Mouse (Mus musculus) neural tube, embryonic 13.5 days (tissue): ENCODE measurements around the gene H2al1h. TPM values are rescaled to one million over a fixed set of nuclear protein-coding genes. Genes with fewer than 3 reads are reported as not detected.
"Not testable (repeated sequence)": the region's sequence is repeated elsewhere in the genome, so short reads cannot be mapped to it uniquely, and the experiment has no call there.

Source experiments
- ATAC-seq: fragments of 200-750 bp; cut with Nextera tagmentation; 2 replicates; pipeline ENCODE4 v1.8.0; 2017; ENCODE audit warnings: low read depth, mild to moderate bottlenecking, moderate TSS enrichment, moderate library complexity
- H3K27ac ChIP-seq: fragments of 300-500 bp; sonication (generic); replicated peaks from 2 replicates; pipeline ENCODE4 v1.5.1; 2015; ENCODE audit warnings: moderate library complexity, mild to moderate bottlenecking, inconsistent platforms
- H3K27me3 ChIP-seq: fragments of 300-500 bp; sonication (generic); 2 replicates; pipeline ENCODE4 v1.6.1; 2015; ENCODE audit warnings: mild to moderate bottlenecking, inconsistent platforms
- H3K36me3 ChIP-seq: fragments of 300-500 bp; sonication (generic); 2 replicates; pipeline ENCODE4 v1.6.1; 2015; ENCODE audit warnings: mild to moderate bottlenecking, inconsistent platforms
- H3K4me1 ChIP-seq: fragments of 300-500 bp; sonication (generic); replicated peaks from 2 replicates; pipeline ENCODE4 v1.6.1; 2015; ENCODE audit warnings: inconsistent platforms
- H3K4me2 ChIP-seq: fragments of 300-500 bp; sonication (generic); 2 replicates; pipeline ENCODE4 v1.6.1; 2015; ENCODE audit warnings: inconsistent platforms, mild to moderate bottlenecking, moderate library complexity
- H3K4me3 ChIP-seq: fragments of 300-500 bp; sonication (generic); 2 replicates; pipeline ENCODE4 v1.5.1; 2015; ENCODE audit warnings: mild to moderate bottlenecking, inconsistent platforms
- H3K9ac ChIP-seq: fragments of 300-500 bp; sonication (generic); 2 replicates; pipeline ENCODE4 v1.6.1; 2015; ENCODE audit warnings: moderate library complexity, mild to moderate bottlenecking, inconsistent platforms
- H3K9me3 ChIP-seq: fragments of 300-500 bp; sonication (generic); 2 replicates; pipeline ENCODE4 v1.6.1; 2016; ENCODE audit warnings: inconsistent platforms
- WGBS: fragments of 180-500 bp; shearing (Covaris S2); methylation state at CpG from one replicate; pipeline ENCODE4 v1.1.7; 2015; 5-methylcytosine and 5-hydroxymethylcytosine counted together
- polyA plus RNA-seq: library from polyadenylated mRNA; unstranded; fragments of >200 nt; fragmentation: Nextera tagmentation; extraction: Ambion mirVana; gene quantifications from 2 replicates; pipeline ENCODE4 v1.2.1, GENCODE M21; 2015

The H2al1h gene
- polyA plus RNA-seq = not detected in 2 replicates

DNA sequence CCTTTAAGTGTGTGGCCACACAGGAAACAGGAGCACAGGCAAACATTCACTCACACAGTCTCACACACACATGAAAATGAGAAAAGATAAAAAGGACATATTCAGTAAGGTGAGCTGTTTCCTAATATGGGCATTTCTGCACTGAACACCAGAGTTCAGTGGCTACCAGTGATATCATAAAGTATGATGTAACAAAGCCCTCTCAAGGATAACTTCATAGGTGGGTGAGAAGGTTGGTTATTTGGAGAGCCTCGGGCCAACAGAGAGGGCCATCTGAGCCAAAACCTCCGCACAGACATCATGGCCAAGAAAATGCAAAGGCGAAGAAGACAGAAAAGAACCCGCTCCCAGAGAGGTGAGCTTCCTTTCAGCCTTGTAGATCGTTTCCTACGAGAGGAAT is at the start of gene H2al1h:
Gene H2al1h, plus strand, starts transcription at position 301 of the 400 bp plus-strand sequence.
- not testable (repeated sequence) for H3K9ac ChIP-seq, H3K9me3 ChIP-seq, H3K36me3 ChIP-seq, H3K27ac ChIP-seq, H3K4me1 ChIP-seq, H3K4me2 ChIP-seq, H3K4me3 ChIP-seq, ATAC-seq, H3K27me3 ChIP-seq
- no CpG with 5 or more reads among the region's 6 CpGs for WGBS

GRCm38 (mm10) chrX:11273190-11273589 is 48.1 kb upstream of the H2al1h start:
- Histone ChIP-seq H3K4me3 (no peak overlapping the region), H3K27me3 (0 out of 2 replicates have a peak, but pooled peaks cover 6% of the 10 kb centered on the region), H3K9me3 (no peaks in the 10 kb centered on the region), H3K4me1 (no peaks in the 10 kb centered on the region), H3K27ac (no peak overlapping the region), H3K36me3 (no peaks in the 10 kb centered on the region), H3K4me2 (no peak overlapping the region), H3K9ac (no peak overlapping the region)
- no peak for ATAC-seq
- 83% methylated on average over 3 of the region's 3 CpGs for WGBS

DNA sequence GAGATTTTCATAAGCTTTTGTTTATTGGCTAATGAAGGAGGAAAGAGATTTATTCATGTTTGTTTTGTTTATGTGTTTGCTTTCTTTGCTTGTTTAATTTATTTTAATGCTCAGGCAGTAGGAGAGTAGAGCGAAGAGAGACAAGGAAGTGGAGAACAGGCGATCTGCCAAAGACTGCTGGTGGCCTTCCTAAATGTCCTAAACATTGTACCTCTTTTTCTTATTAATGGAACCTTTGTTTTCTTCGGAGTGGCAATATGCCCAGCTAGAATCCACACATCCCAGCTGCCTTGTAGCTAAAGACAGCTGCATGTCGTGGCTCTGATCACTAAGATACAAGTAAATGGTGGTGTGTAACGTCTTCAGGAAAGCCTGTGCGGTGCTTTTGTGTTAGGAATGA is 44.2 kb upstream of the H2al1h start:
- Histone ChIP-seq H3K27me3 (0 out of 2 replicates have a peak, but pooled peaks cover 6% of the 10 kb centered on the region), H3K4me1 (no peaks in the 10 kb centered on the region), H3K27ac (no peak overlapping the region), H3K9me3 (no peaks in the 10 kb centered on the region), H3K36me3 (no peaks in the 10 kb centered on the region), H3K4me2 (no peak overlapping the region), H3K9ac (no peak overlapping the region), H3K4me3 (no peak overlapping the region)
- ATAC-seq = no peak
- WGBS = 66% methylated on average over 6 of the region's 6 CpGs

DNA sequence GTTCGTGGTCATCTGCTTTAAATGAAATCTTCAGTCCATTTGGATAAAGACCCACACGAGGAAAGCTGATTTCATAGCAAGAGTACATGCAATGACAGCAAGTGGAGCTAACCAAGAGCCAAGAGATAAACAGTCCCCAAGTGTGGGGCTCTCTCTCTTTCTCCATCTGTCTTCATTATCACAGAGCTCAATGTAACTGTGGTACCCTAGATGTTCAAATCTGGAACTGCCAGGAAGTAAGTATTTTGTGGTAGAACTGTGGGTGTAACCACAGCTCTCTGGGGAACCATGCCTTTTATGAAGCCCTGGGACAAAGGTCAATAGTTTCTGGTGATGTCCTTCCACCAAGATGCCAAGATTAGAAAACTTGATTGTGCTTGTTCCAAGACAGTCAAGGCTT is 40.6 kb upstream of the H2al1h start:
- ATAC-seq = no peak
- Histone ChIP-seq H3K4me2 (no peak overlapping the region), H3K36me3 (no peaks in the 10 kb centered on the region), H3K27ac (no peak overlapping the region), H3K4me1 (no peaks in the 10 kb centered on the region), H3K27me3 (0 out of 2 replicates have a peak, but pooled peaks cover 6% of the 10 kb centered on the region), H3K4me3 (no peak overlapping the region), H3K9me3 (no peaks in the 10 kb centered on the region), H3K9ac (no peak overlapping the region)
- WGBS = 74% methylated on average over 2 of the region's 2 CpGs

DNA sequence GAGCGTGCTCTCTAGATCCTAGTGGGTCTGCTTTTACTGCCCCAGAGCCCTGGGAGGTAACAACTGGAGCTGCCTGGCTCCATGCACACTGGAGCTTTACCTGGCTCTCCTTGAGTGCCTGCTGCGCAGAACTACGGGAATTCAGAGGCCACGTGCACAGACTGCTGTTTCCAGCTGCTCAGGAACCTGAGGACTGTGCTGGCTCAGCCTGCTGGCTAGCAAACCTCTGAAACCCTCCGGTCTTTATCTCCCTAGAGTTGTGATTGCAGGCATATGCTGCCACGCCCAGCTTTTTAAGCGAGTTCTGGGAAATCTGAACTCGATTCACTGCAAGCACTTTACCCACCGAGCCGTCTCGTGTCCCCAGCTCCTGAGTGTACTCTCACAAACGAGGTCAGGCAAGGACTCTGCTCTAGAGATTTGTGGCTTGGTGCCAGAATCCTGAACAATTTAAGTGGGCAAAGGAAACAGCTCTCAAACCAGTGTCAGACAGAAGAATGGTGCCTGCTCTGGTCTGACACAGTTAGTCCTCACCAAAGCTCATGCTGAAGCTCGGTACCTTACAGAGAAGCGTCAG is 32.9 kb upstream of the H2al1h start:
- H3K36me3 ChIP-seq = no peaks in the 10 kb centered on the region
- no peak overlapping the region for H3K27ac ChIP-seq
- H3K27me3 ChIP-seq = no peaks in the 10 kb centered on the region
- H3K4me1 ChIP-seq = no peaks in the 10 kb centered on the region
- ATAC-seq = no peak
- no peak overlapping the region for H3K4me3 ChIP-seq
- no peaks in the 10 kb centered on the region for H3K9me3 ChIP-seq
- WGBS = 80% methylated on average over 14 of the region's 14 CpGs
- H3K9ac ChIP-seq = no peak overlapping the region
- no peak overlapping the region for H3K4me2 ChIP-seq

DNA sequence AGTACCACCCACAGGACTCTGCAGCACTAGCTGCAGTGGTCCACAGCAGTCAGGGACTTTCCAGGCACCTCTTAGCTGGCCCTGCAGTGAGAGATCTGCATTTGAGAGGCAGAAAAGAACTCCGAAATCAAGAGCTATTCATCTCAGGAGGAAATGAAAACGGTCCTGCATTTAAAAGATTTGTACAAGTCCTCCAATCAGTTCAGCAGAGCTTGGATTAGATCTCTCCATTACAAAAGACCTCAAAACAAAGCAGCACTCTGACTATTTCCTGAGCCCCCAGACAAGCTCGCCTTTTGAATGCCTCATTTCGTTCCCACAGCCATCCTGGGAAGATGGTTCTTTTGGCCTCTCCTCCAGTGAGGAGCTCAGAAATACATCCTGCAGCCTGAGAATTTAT is 32.0 kb upstream of the H2al1h start:
- no peak for ATAC-seq
- 61% methylated on average over 4 of the region's 4 CpGs for WGBS

GRCm38 (mm10) chrX:11298957-11299356 is 22.3 kb upstream of the H2al1h start, which contains the start of gene H2al1a:
H2al1a (plus strand) TSS chrX:11299257.
- ATAC-seq, H3K27me3 ChIP-seq, H3K36me3 ChIP-seq, H3K4me3 ChIP-seq, H3K9me3 ChIP-seq, H3K27ac ChIP-seq, H3K9ac ChIP-seq, H3K4me2 ChIP-seq, H3K4me1 ChIP-seq: not testable (repeated sequence)
- no CpG with 5 or more reads among the region's 3 CpGs for WGBS

More for the DNA sequence above, 32.0 kb upstream of the H2al1h start:
- no peak overlapping the region for H3K27ac ChIP-seq
- H3K27me3 ChIP-seq = no peaks in the 10 kb centered on the region
- H3K4me1 ChIP-seq = no peaks in the 10 kb centered on the region
- no peak overlapping the region for H3K4me3 ChIP-seq
- no peaks in the 10 kb centered on the region for H3K36me3 ChIP-seq
- no peak overlapping the region for H3K4me2 ChIP-seq
- H3K9me3 ChIP-seq = no peaks in the 10 kb centered on the region
- H3K9ac ChIP-seq = no peak overlapping the region

DNA sequence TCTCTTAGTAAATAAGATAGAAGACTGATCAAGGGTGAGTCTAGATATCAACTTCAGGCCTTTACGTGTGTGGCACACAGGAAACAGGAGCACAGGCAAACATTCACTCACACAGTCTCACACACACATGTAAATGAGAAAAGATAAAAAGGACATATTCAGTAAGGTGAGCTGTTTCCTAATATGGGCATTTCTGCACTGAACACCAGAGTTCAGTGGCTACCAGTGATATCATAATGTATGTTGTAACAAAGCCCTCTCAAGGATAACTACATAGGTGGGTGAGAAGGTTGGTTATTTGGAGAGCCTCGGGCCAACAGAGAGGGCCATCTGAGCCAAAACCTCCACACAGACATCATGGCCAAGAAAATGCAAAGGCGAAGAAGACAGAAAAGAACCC is 19.2 kb upstream of the H2al1h start, which contains the start of gene H2al1b:
Gene H2al1b, plus strand, starts transcription at position 301 of the 400 bp plus-strand sequence.
- ATAC-seq, H3K4me1 ChIP-seq, H3K9ac ChIP-seq, H3K27ac ChIP-seq, H3K27me3 ChIP-seq, H3K4me2 ChIP-seq, H3K9me3 ChIP-seq, H3K4me3 ChIP-seq, H3K36me3 ChIP-seq: not testable (repeated sequence)
- WGBS = 96% methylated on average over 1 of the region's 3 CpGs

- not testable (repeated sequence) for H3K9me3 ChIP-seq, H3K4me1 ChIP-seq, H3K9ac ChIP-seq, H3K27me3 ChIP-seq, H3K4me3 ChIP-seq, H3K4me2 ChIP-seq, ATAC-seq, H3K27ac ChIP-seq, H3K36me3 ChIP-seq
- 100% methylated on average over 1 of the region's 6 CpGs for WGBS
These were observed 15.9 kb upstream of the H2al1h start, which contains the start of gene H2al1c for GRCm38 (mm10) chrX:11305355-11305754. H2al1c (plus strand) TSS chrX:11305655.

DNA sequence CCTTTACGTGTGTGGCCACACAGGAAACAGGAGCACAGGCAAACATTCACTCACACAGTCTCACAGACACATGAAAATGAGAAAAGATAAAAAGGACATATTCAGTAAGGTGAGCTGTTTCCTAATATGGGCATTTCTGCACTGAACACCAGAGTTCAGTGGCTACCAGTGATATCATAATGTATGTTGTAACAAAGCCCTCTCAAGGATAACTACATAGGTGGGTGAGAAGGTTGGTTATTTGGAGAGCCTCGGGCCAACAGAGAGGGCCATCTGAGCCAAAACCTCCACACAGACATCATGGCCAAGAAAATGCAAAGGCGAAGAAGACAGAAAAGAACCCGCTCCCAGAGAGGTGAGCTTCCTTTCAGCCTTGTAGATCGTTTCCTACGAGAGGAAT is 12.8 kb upstream of the H2al1h start, which contains the start of gene H2al1d:
Gene H2al1d, plus strand, starts transcription at position 301 of the 400 bp plus-strand sequence.
- ATAC-seq = not testable (repeated sequence)
- WGBS = no CpG with 5 or more reads among the region's 6 CpGs

GRCm38 (mm10) chrX:11311634-11312033 is 9.7 kb upstream of the H2al1h start, which contains the start of gene H2al1e:
H2al1e (plus strand) TSS chrX:11311934.
- H3K9ac ChIP-seq, H3K4me3 ChIP-seq, H3K27me3 ChIP-seq, H3K4me2 ChIP-seq, ATAC-seq, H3K27ac ChIP-seq, H3K4me1 ChIP-seq, H3K36me3 ChIP-seq, H3K9me3 ChIP-seq: not testable (repeated sequence)
- no CpG with 5 or more reads among the region's 3 CpGs for WGBS

More for the DNA sequence above, 12.8 kb upstream of the H2al1h start, which contains the start of gene H2al1d:
- not testable (repeated sequence) for H3K4me1 ChIP-seq, H3K4me2 ChIP-seq, H3K27ac ChIP-seq, H3K9ac ChIP-seq, H3K9me3 ChIP-seq, H3K36me3 ChIP-seq, H3K4me3 ChIP-seq, H3K27me3 ChIP-seq

GRCm38 (mm10) chrX:11314858-11315257 is 6.4 kb upstream of the H2al1h start, which contains the start of gene H2al1f:
H2al1f (plus strand) TSS chrX:11315158.
- H3K9ac ChIP-seq, ATAC-seq, H3K36me3 ChIP-seq, H3K27ac ChIP-seq, H3K27me3 ChIP-seq, H3K4me1 ChIP-seq, H3K4me2 ChIP-seq, H3K4me3 ChIP-seq, H3K9me3 ChIP-seq: not testable (repeated sequence)
- WGBS = no CpG with 5 or more reads among the region's 6 CpGs

DNA sequence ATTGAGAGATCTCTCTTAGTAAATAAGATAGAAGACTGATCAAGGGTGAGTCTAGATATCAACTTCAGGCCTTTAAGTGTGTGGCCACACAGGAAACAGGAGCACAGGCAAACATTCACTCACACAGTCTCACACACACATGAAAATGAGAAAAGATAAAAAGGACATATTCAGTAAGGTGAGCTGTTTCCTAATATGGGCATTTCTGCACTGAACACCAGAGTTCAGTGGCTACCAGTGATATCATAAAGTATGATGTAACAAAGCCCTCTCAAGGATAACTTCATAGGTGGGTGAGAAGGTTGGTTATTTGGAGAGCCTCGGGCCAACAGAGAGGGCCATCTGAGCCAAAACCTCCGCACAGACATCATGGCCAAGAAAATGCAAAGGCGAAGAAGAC is 3.3 kb upstream of the H2al1h start, which contains the start of gene H2al1g:
Gene H2al1g, plus strand, starts transcription at position 301 of the 400 bp plus-strand sequence.
- not testable (repeated sequence) for H3K36me3 ChIP-seq, H3K4me2 ChIP-seq, H3K9ac ChIP-seq, H3K4me1 ChIP-seq, H3K4me3 ChIP-seq, H3K27ac ChIP-seq, ATAC-seq, H3K9me3 ChIP-seq, H3K27me3 ChIP-seq
- WGBS = no CpG with 5 or more reads among the region's 3 CpGs
